Mouse (Mus musculus): ENCODE measurements around the gene Cmtm6.
"Not testable (repeated sequence)": the region's sequence is repeated elsewhere in the genome, so short reads cannot be mapped to it uniquely, and the experiment has no call there.

The Cmtm6 gene

GRCm38 (mm10) chr9:114731011-114731755 is at the start of gene Cmtm6:
Cmtm6 (plus strand) TSS chr9:114731116.
- peak; percentile 97 for DNase-seq (ENCODE audit: inconsistent ontology term)

GRCm38 (mm10) chr9:114682193-114682592 is 48.7 kb upstream of the Cmtm6 start:
- no peak for DNase-seq (ENCODE audit: inconsistent ontology term)

GRCm38 (mm10) chr9:114686245-114686644 is 44.7 kb upstream of the Cmtm6 start:
- DNase-seq (ENCODE audit: inconsistent ontology term): no peak

GRCm38 (mm10) chr9:114687639-114688038 is 43.3 kb upstream of the Cmtm6 start:
- DNase-seq (ENCODE audit: inconsistent ontology term): no peak

GRCm38 (mm10) chr9:114688252-114688952 is 42.5 kb upstream of the Cmtm6 start, which contains the start of gene Dync1li1:
Dync1li1 (plus strand) TSS chr9:114688790.
- peak; percentile 98 for DNase-seq (ENCODE audit: inconsistent ontology term)

- no peak for DNase-seq (ENCODE audit: inconsistent ontology term)
These were observed 41.9 kb upstream of the Cmtm6 start for GRCm38 (mm10) chr9:114688953-114689407.

- peak; percentile 97 for DNase-seq (ENCODE audit: inconsistent ontology term)
These were observed 40.8 kb upstream of the Cmtm6 start for GRCm38 (mm10) chr9:114690119-114690601.

- DNase-seq (ENCODE audit: inconsistent ontology term): no peak
These were observed 39.8 kb upstream of the Cmtm6 start for GRCm38 (mm10) chr9:114691112-114691511.

- not testable (repeated sequence) for DNase-seq (ENCODE audit: inconsistent ontology term)
These were observed 35.3 kb upstream of the Cmtm6 start for GRCm38 (mm10) chr9:114695662-114696061.

- DNase-seq (ENCODE audit: inconsistent ontology term): no peak
These were observed 33.8 kb upstream of the Cmtm6 start for GRCm38 (mm10) chr9:114697072-114697471.

GRCm38 (mm10) chr9:114697926-114698325 is 33.0 kb upstream of the Cmtm6 start:
- DNase-seq (ENCODE audit: inconsistent ontology term): no peak

- DNase-seq (ENCODE audit: inconsistent ontology term): no peak
These were observed 31.7 kb upstream of the Cmtm6 start for GRCm38 (mm10) chr9:114699262-114699661.

- no peak for DNase-seq (ENCODE audit: inconsistent ontology term)
These were observed 30.8 kb upstream of the Cmtm6 start for GRCm38 (mm10) chr9:114699882-114700665.

- DNase-seq (ENCODE audit: inconsistent ontology term): no peak
These were observed 29.9 kb upstream of the Cmtm6 start for GRCm38 (mm10) chr9:114701031-114701430.

- no peak for DNase-seq (ENCODE audit: inconsistent ontology term)
These were observed 29.0 kb upstream of the Cmtm6 start for GRCm38 (mm10) chr9:114701921-114702320.

GRCm38 (mm10) chr9:114707805-114708204 is 23.1 kb upstream of the Cmtm6 start:
- no peak for DNase-seq (ENCODE audit: inconsistent ontology term)

GRCm38 (mm10) chr9:114710345-114710744 is 20.6 kb upstream of the Cmtm6 start:
- DNase-seq (ENCODE audit: inconsistent ontology term): no peak

GRCm38 (mm10) chr9:114713481-114713880 is 17.4 kb upstream of the Cmtm6 start:
- no peak for DNase-seq (ENCODE audit: inconsistent ontology term)

- DNase-seq (ENCODE audit: inconsistent ontology term): no peak
These were observed 14.1 kb upstream of the Cmtm6 start for GRCm38 (mm10) chr9:114716677-114717331.

GRCm38 (mm10) chr9:114727315-114727714 is 3.6 kb upstream of the Cmtm6 start:
- DNase-seq (ENCODE audit: inconsistent ontology term): peak; percentile 28

- not testable (repeated sequence) for DNase-seq (ENCODE audit: inconsistent ontology term)
These were observed 2.5 kb upstream of the Cmtm6 start for GRCm38 (mm10) chr9:114728432-114728831.
